Mouse (Mus musculus): Measurements from ENCODE around the gene Gm6465. TPM values are rescaled to one million over a fixed set of nuclear protein-coding genes. Genes with fewer than 3 reads are reported as not detected.
"Not testable (repeated sequence)": the region's sequence is repeated elsewhere in the genome, so short reads cannot be mapped to it uniquely, and the experiment has no call there.

The Gm6465 gene
- polyA plus RNA-seq (2015; fragmentation: Nextera tagmentation; extraction: Ambion mirVana), result not detected in 2 replicates

DNA sequence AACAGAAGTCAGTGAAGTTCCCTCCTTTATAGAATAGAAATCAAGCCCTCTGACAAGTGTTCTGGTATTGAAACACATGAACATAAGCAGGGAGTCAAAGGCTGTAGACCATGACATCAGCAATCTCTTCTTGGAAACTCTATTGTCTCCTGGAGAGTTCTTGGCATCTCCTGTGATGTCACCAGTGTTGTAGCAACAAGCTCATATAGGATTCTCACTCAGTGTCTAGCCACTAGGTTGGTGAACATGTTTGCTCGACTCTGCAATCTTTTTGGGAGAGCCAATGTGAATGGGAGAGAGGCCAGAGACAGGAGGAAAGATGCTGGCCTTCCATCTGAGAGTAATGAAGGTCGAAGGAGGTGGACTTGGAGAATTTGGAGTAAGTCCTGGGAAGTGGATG is at the start of gene Gm6465:
Gene Gm6465 (plus strand): TSS at position 301 of the 400 bp plus-strand sequence.
- not testable (repeated sequence) for H3K4me1 ChIP-seq (replicated peaks); H3K27me3 ChIP-seq; H3K4me3 ChIP-seq; H3K9ac ChIP-seq; H3K4me2 ChIP-seq; ATAC-seq (replicated peaks; ENCODE audit: insufficient number of reproducible peaks, insufficient read depth, low FRiP score, low read depth); H3K9me3 ChIP-seq (replicated peaks); H3K36me3 ChIP-seq; H3K27ac ChIP-seq
- 49% methylated on average over 2 of the region's 2 CpGs for WGBS

GRCm38 (mm10) chr5:11845824-11846223 is 485 bp downstream of the Gm6465 start:
- not testable (repeated sequence) for H3K4me3 ChIP-seq; H3K27ac ChIP-seq; ATAC-seq (replicated peaks; ENCODE audit: insufficient number of reproducible peaks, insufficient read depth, low FRiP score, low read depth); H3K9me3 ChIP-seq (replicated peaks); H3K9ac ChIP-seq; H3K27me3 ChIP-seq; H3K4me1 ChIP-seq (replicated peaks); H3K36me3 ChIP-seq; H3K4me2 ChIP-seq
- 60% methylated on average over 1 of the region's 1 CpGs for WGBS

GRCm38 (mm10) chr5:11857909-11858308 is 12.6 kb downstream of the Gm6465 start:
- not testable (repeated sequence) for H3K4me1 ChIP-seq (replicated peaks); ATAC-seq (replicated peaks; ENCODE audit: insufficient number of reproducible peaks, insufficient read depth, low FRiP score, low read depth); H3K27ac ChIP-seq; H3K9me3 ChIP-seq (replicated peaks); H3K4me2 ChIP-seq; H3K4me3 ChIP-seq; H3K36me3 ChIP-seq; H3K9ac ChIP-seq; H3K27me3 ChIP-seq

Other genes starting within 250 kb of the Gm6465 start
- gene Gm8922, start 163.6 kb upstream of the Gm6465 start, polyA plus RNA-seq (2015; fragmentation: Nextera tagmentation; extraction: Ambion mirVana), result not detected in 2 replicates
- gene Gm8926, start 75.0 kb upstream of the Gm6465 start, polyA plus RNA-seq (2015; fragmentation: Nextera tagmentation; extraction: Ambion mirVana), result not detected in 2 replicates
- gene 4933402N22Rik, start 72.5 kb downstream of the Gm6465 start, polyA plus RNA-seq (2015; fragmentation: Nextera tagmentation; extraction: Ambion mirVana), result not detected in 2 replicates